Mouse (Mus musculus): Measurements from ENCODE around the gene Tyro3. TPM values are rescaled to one million over a fixed set of nuclear protein-coding genes. Genes with fewer than 3 reads are reported as not detected.

The Tyro3 gene
- polyA plus RNA-seq, 1 experiment from 2014 or later, result 5.1 TPM

GRCm38 (mm10) chr2:119802767-119803617, 5.5 kb downstream of the Tyro3 start:
- Histone ChIP-seq H3K4me3 (ENCODE audit: low read length) (no peak overlapping the region), H3K9ac (ENCODE audit: low read length) (no peak overlapping the region), H3K4me2 (ENCODE audit: low read depth, low read length) (no peak overlapping the region), H3K27ac (ENCODE audit: low read length) (no peak overlapping the region), H3K36me3 (ENCODE audit: control insufficient read depth, insufficient read depth) (no peaks in the 10 kb centered on the region), H3K4me1 (ENCODE audit: control insufficient read depth, insufficient read depth, low read length) (peaks cover 27% of the 10 kb centered on the region), H3K9me3 (replicated peaks; ENCODE audit: control insufficient read depth, low read length) (no peaks in the 10 kb centered on the region), H3K27me3 (ENCODE audit: control insufficient read depth, insufficient read depth, low read length) (0 out of 2 replicates have a peak, but pooled peaks cover 2% of the 10 kb centered on the region)
- 63% methylated on average over 10 of the region's 10 CpGs for WGBS
- ATAC-seq (replicated peaks; ENCODE audit: extremely low read depth, insufficient read depth, low FRiP score), result peak; percentile 29

- Histone ChIP-seq H3K36me3 (ENCODE audit: control insufficient read depth, insufficient read depth) (no peaks in the 10 kb centered on the region), H3K27me3 (ENCODE audit: control insufficient read depth, insufficient read depth, low read length) (0 out of 2 replicates have a peak, but pooled peaks cover 2% of the 10 kb centered on the region), H3K4me1 (ENCODE audit: control insufficient read depth, insufficient read depth, low read length) (peaks cover 24% of the 10 kb centered on the region), H3K27ac (ENCODE audit: low read length) (no peak overlapping the region), H3K9ac (ENCODE audit: low read length) (no peak overlapping the region), H3K9me3 (replicated peaks; ENCODE audit: control insufficient read depth, low read length) (no peaks in the 10 kb centered on the region), H3K4me3 (ENCODE audit: low read length) (no peak overlapping the region), H3K4me2 (ENCODE audit: low read depth, low read length) (no peak overlapping the region)
- 42% methylated on average over 6 of the region's 6 CpGs for WGBS
- no peak for ATAC-seq (replicated peaks; ENCODE audit: extremely low read depth, insufficient read depth, low FRiP score)
These were observed 6.2 kb downstream of the Tyro3 start for GRCm38 (mm10) chr2:119803618-119804274.

GRCm38 (mm10) chr2:119804275-119804628, 6.7 kb downstream of the Tyro3 start:
- Histone ChIP-seq H3K4me3 (ENCODE audit: low read length) (no peak overlapping the region), H3K36me3 (ENCODE audit: control insufficient read depth, insufficient read depth) (no peaks in the 10 kb centered on the region), H3K27me3 (ENCODE audit: control insufficient read depth, insufficient read depth, low read length) (0 out of 2 replicates have a peak, but pooled peaks cover 2% of the 10 kb centered on the region), H3K27ac (ENCODE audit: low read length) (no peak overlapping the region), H3K4me1 (ENCODE audit: control insufficient read depth, insufficient read depth, low read length) (peaks cover 24% of the 10 kb centered on the region), H3K9me3 (replicated peaks; ENCODE audit: control insufficient read depth, low read length) (no peaks in the 10 kb centered on the region), H3K9ac (ENCODE audit: low read length) (no peak overlapping the region), H3K4me2 (ENCODE audit: low read depth, low read length) (no peak overlapping the region)
- no peak for ATAC-seq (replicated peaks; ENCODE audit: extremely low read depth, insufficient read depth, low FRiP score)
- WGBS, result 68% methylated on average over 5 of the region's 5 CpGs

DNA sequence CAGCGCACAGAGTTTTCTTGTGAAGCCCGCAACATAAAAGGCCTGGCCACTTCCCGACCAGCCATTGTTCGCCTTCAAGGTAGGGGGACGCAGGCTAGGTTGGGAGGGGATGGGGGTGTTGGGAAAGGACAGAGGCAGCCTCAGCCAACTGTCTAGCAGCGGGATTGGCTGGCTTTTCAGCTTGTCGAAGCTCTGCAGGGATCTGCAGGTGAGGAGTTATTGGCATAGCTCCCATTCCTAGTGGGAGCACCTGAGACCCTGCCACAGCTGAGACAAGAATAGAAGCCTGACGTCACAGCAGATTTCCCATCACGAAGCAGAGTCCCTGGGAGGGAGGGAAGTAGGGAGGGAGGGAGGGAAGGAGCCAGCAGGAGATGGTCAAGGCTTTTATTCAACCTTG, 7.2 kb downstream of the Tyro3 start:
- H3K27ac ChIP-seq (ENCODE audit: low read length), result no peak overlapping the region
- no peaks in the 10 kb centered on the region for H3K9me3 ChIP-seq (replicated peaks; ENCODE audit: control insufficient read depth, low read length)
- no peak for ATAC-seq (replicated peaks; ENCODE audit: extremely low read depth, insufficient read depth, low FRiP score)
- H3K27me3 ChIP-seq (ENCODE audit: control insufficient read depth, insufficient read depth, low read length), result 0 out of 2 replicates have a peak, but pooled peaks cover 2% of the 10 kb centered on the region
- H3K36me3 ChIP-seq (ENCODE audit: control insufficient read depth, insufficient read depth), result no peaks in the 10 kb centered on the region
- H3K4me1 ChIP-seq (ENCODE audit: control insufficient read depth, insufficient read depth, low read length), result peaks cover 24% of the 10 kb centered on the region
- WGBS, result 54% methylated on average over 9 of the region's 9 CpGs
- no peak overlapping the region for H3K4me3 ChIP-seq (ENCODE audit: low read length)
- H3K9ac ChIP-seq (ENCODE audit: low read length), result no peak overlapping the region
- no peak overlapping the region for H3K4me2 ChIP-seq (ENCODE audit: low read depth, low read length)

DNA sequence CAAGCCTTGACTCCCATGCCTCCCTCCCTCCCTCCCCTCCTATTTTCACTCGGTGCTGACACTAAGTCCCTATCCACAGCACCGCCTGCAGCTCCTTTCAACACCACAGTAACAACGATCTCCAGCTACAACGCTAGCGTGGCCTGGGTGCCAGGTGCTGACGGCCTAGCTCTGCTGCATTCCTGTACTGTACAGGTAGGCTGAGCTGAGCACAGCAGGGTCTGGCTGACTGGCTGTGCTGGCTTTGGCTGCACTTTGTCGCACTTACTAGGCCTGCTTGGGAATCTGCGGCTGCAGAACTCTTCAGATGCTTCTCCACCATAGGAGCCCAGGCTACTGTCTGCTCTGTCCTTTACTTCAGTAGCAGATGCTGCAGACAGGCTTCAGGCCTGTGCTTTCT, 8.0 kb downstream of the Tyro3 start:
- no peaks in the 10 kb centered on the region for H3K9me3 ChIP-seq (replicated peaks; ENCODE audit: control insufficient read depth, low read length)
- H3K9ac ChIP-seq (ENCODE audit: low read length), result no peak overlapping the region; the same call in 1 of the 2 replicates
- H3K4me2 ChIP-seq (ENCODE audit: low read depth, low read length), result no peak overlapping the region
- no peak overlapping the region for H3K27ac ChIP-seq (ENCODE audit: low read length)
- no peak overlapping the region for H3K4me3 ChIP-seq (ENCODE audit: low read length)
- H3K27me3 ChIP-seq (ENCODE audit: control insufficient read depth, insufficient read depth, low read length), result 0 out of 2 replicates have a peak, but pooled peaks cover 2% of the 10 kb centered on the region
- H3K36me3 ChIP-seq (ENCODE audit: control insufficient read depth, insufficient read depth), result no peaks in the 10 kb centered on the region
- no peak for ATAC-seq (replicated peaks; ENCODE audit: extremely low read depth, insufficient read depth, low FRiP score)
- WGBS, result 61% methylated on average over 8 of the region's 8 CpGs
- peaks cover 19% of the 10 kb centered on the region for H3K4me1 ChIP-seq (ENCODE audit: control insufficient read depth, insufficient read depth, low read length)

- Histone ChIP-seq H3K27ac (ENCODE audit: low read length) (no peak overlapping the region), H3K4me2 (ENCODE audit: low read depth, low read length) (no peak overlapping the region), H3K4me3 (ENCODE audit: low read length) (no peak overlapping the region), H3K9ac (ENCODE audit: low read length) (no peak overlapping the region), H3K36me3 (ENCODE audit: control insufficient read depth, insufficient read depth) (no peaks in the 10 kb centered on the region), H3K27me3 (ENCODE audit: control insufficient read depth, insufficient read depth, low read length) (no peaks in the 10 kb centered on the region), H3K9me3 (replicated peaks; ENCODE audit: control insufficient read depth, low read length) (no peaks in the 10 kb centered on the region), H3K4me1 (ENCODE audit: control insufficient read depth, insufficient read depth, low read length) (peaks cover 9% of the 10 kb centered on the region)
- WGBS, result 34% methylated on average over 4 of the region's 4 CpGs
- ATAC-seq (replicated peaks; ENCODE audit: extremely low read depth, insufficient read depth, low FRiP score), result no peak
These were observed 10.9 kb downstream of the Tyro3 start for GRCm38 (mm10) chr2:119808438-119808837.

- Histone ChIP-seq H3K27me3 (ENCODE audit: control insufficient read depth, insufficient read depth, low read length) (no peaks in the 10 kb centered on the region), H3K27ac (ENCODE audit: low read length) (no peak overlapping the region), H3K4me1 (ENCODE audit: control insufficient read depth, insufficient read depth, low read length) (peaks cover 11% of the 10 kb centered on the region), H3K9me3 (replicated peaks; ENCODE audit: control insufficient read depth, low read length) (no peaks in the 10 kb centered on the region), H3K36me3 (ENCODE audit: control insufficient read depth, insufficient read depth) (no peaks in the 10 kb centered on the region), H3K4me3 (ENCODE audit: low read length) (no peak overlapping the region), H3K9ac (ENCODE audit: low read length) (no peak overlapping the region), H3K4me2 (ENCODE audit: low read depth, low read length) (no peak overlapping the region)
- peak; percentile 34; the same call in 1 of the 2 replicates for ATAC-seq (replicated peaks; ENCODE audit: extremely low read depth, insufficient read depth, low FRiP score)
- WGBS, result 31% methylated on average over 4 of the region's 4 CpGs
These were observed 11.3 kb downstream of the Tyro3 start for GRCm38 (mm10) chr2:119808881-119809280.

DNA sequence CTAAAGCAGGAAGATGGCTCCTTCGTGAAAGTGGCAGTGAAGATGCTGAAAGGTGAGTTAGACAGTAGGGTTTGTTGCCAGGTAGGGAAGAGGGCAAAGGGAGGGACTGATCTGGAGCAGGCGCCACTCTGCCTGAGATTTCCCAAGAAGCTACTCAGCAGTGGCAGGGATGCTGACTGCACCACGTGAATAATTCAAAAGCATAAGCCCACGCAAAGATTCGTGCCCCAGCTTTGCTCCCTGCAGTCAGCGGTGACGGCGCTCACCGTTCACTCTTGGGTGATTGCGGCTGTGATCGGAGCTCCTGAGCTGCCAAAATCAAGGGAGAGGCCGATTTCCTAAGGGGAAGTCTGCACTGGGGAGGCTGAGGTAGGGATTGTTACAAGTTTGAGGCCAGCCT, 13.4 kb downstream of the Tyro3 start:
- H3K4me2 ChIP-seq (ENCODE audit: low read depth, low read length), result no peak overlapping the region
- H3K27me3 ChIP-seq (ENCODE audit: control insufficient read depth, insufficient read depth, low read length), result no peaks in the 10 kb centered on the region
- no peaks in the 10 kb centered on the region for H3K9me3 ChIP-seq (replicated peaks; ENCODE audit: control insufficient read depth, low read length)
- H3K27ac ChIP-seq (ENCODE audit: low read length), result no peak overlapping the region
- H3K9ac ChIP-seq (ENCODE audit: low read length), result no peak overlapping the region
- ATAC-seq (replicated peaks; ENCODE audit: extremely low read depth, insufficient read depth, low FRiP score), result no peak
- WGBS, result 77% methylated on average over 12 of the region's 12 CpGs
- H3K36me3 ChIP-seq (ENCODE audit: control insufficient read depth, insufficient read depth), result no peaks in the 10 kb centered on the region
- no peak overlapping the region for H3K4me3 ChIP-seq (ENCODE audit: low read length)
- H3K4me1 ChIP-seq (ENCODE audit: control insufficient read depth, insufficient read depth, low read length), result peaks cover 14% of the 10 kb centered on the region

Measured in heart, embryonic 16.5 days (tissue).